Mouse (Mus musculus) ES-Bruce4 (cell line): ENCODE results near the gene Wars. TPM values are rescaled to one million over a fixed set of nuclear protein-coding genes. Genes with fewer than 3 reads are reported as not detected.

Source experiments
- H3K27ac ChIP-seq: 2 replicates; pipeline ENCODE4 v1.5.1; 2012; ENCODE audit warnings: low read length, inconsistent platforms; ENCODE audit not compliant: insufficient read depth
- H3K27me3 ChIP-seq: 2 replicates; pipeline ENCODE4 v1.6.1; 2012; ENCODE audit warnings: mild to moderate bottlenecking, low read length, inconsistent platforms; ENCODE audit not compliant: control insufficient read depth, poor library complexity, insufficient read depth, severe bottlenecking
- H3K36me3 ChIP-seq: 2 replicates; pipeline ENCODE4 v1.6.1; 2012; ENCODE audit warnings: inconsistent platforms, mild to moderate bottlenecking, low read length, moderate library complexity; ENCODE audit not compliant: control insufficient read depth, poor library complexity, insufficient read depth, severe bottlenecking
- H3K4me1 ChIP-seq: one replicate; pipeline ENCODE4 v1.8.1; 2011; ENCODE audit warnings: low read length; ENCODE audit not compliant: control insufficient read depth, insufficient read depth
- H3K4me3 ChIP-seq: 2 replicates; pipeline ENCODE4 v1.5.1; 2011; ENCODE audit warnings: low read depth, mild to moderate bottlenecking, low read length
- H3K9ac ChIP-seq: 2 replicates; pipeline ENCODE4 v1.6.1; 2012; ENCODE audit warnings: low read depth, mild to moderate bottlenecking, inconsistent platforms; ENCODE audit not compliant: poor library complexity, severe bottlenecking
- H3K9me3 ChIP-seq: replicated peaks from 2 replicates; pipeline ENCODE4 v1.6.1; 2012; ENCODE audit warnings: mild to moderate bottlenecking, low read length, inconsistent platforms; ENCODE audit not compliant: control insufficient read depth, poor library complexity, insufficient read depth, severe bottlenecking
- CTCF ChIP-seq: IDR thresholded peaks from one replicate; pipeline ENCODE4 v1.8.1; 2011; ENCODE audit warnings: low read depth, low read length
- EP300 ChIP-seq: IDR thresholded peaks from 2 replicates; pipeline ENCODE4 v1.6.1; 2011; ENCODE audit warnings: low read depth, low read length; ENCODE audit not compliant: insufficient read depth
- POLR2A ChIP-seq: IDR thresholded peaks from one replicate; pipeline ENCODE4 v1.8.1; 2011; ENCODE audit warnings: low read length; ENCODE audit not compliant: insufficient read depth
- polyA plus RNA-seq: library from polyadenylated mRNA; stranded (reverse); fragments of >200 nt; gene quantifications from 2 replicates; pipeline ENCODE4 v1.2.4, GENCODE M21; 2011; ENCODE audit warnings: low read depth; ENCODE audit not compliant: missing spikeins, insufficient read depth, insufficient read length

Wars gene
- polyA plus RNA-seq, 1 experiment = 68.0 TPM

- no peak for TF ChIP-seq POLR2A
- no peak for TF ChIP-seq CTCF
- no peak for TF ChIP-seq EP300
- H3K27ac ChIP-seq = 0 out of 2 replicates have a peak within 1 kb of the TSS, but pooled peaks have one; percentile 3
- H3K9ac ChIP-seq = peak within 1 kb of the TSS; percentile 81
Observed at GRCm38 (mm10) chr12:108892989-108893714, 822 bp downstream of the Wars start, which contains the start of gene Wdr25. Wdr25 (plus strand) TSS chr12:108893631.

GRCm38 (mm10) chr12:108888632-108889031 lies 5.3 kb downstream of the Wars start:
- Histone ChIP-seq H3K27ac (no peak overlapping the region), H3K9ac (no peak overlapping the region), H3K36me3 (peaks cover 32% of the 10 kb centered on the region), H3K4me1 (no peaks in the 10 kb centered on the region), H3K9me3 (no peaks in the 10 kb centered on the region), H3K4me3 (no peak overlapping the region), H3K27me3 (no peaks in the 10 kb centered on the region)
- no peak for TF ChIP-seq POLR2A
- no peak for TF ChIP-seq CTCF
- TF ChIP-seq EP300 = no peak

More at GRCm38 (mm10) chr12:108892989-108893714, 822 bp downstream of the Wars start, which contains the start of gene Wdr25:
- H3K4me3 ChIP-seq = peak within 1 kb of the TSS; percentile 100
- H3K36me3 ChIP-seq = peaks cover 3% of the 10 kb centered on the region
- H3K4me1 ChIP-seq = no peaks in the 10 kb centered on the region
- H3K27me3 ChIP-seq = no peaks in the 10 kb centered on the region
- no peaks in the 10 kb centered on the region for H3K9me3 ChIP-seq

- TF ChIP-seq EP300 = no peak
- no peak for TF ChIP-seq CTCF
- H3K4me1 ChIP-seq = no peaks in the 10 kb centered on the region
- no peak overlapping the region for H3K9ac ChIP-seq
- no peak overlapping the region for H3K27ac ChIP-seq
- H3K4me3 ChIP-seq = no peak overlapping the region
- no peaks in the 10 kb centered on the region for H3K9me3 ChIP-seq
- peaks cover 34% of the 10 kb centered on the region for H3K36me3 ChIP-seq
- H3K27me3 ChIP-seq = no peaks in the 10 kb centered on the region
Observed at GRCm38 (mm10) chr12:108887077-108887476, 6.9 kb downstream of the Wars start.

- H3K36me3 ChIP-seq = peaks cover 35% of the 10 kb centered on the region
- no peaks in the 10 kb centered on the region for H3K27me3 ChIP-seq
- H3K9me3 ChIP-seq = no peaks in the 10 kb centered on the region
- no peak overlapping the region for H3K27ac ChIP-seq
- no peaks in the 10 kb centered on the region for H3K4me1 ChIP-seq
- TF ChIP-seq EP300 (no peak), POLR2A (no peak), CTCF (no peak)
- no peak overlapping the region for H3K9ac ChIP-seq
- H3K4me3 ChIP-seq = no peak overlapping the region
Observed at GRCm38 (mm10) chr12:108885906-108886305, 8.1 kb downstream of the Wars start.

GRCm38 (mm10) chr12:108882776-108883175 lies 11.2 kb downstream of the Wars start:
- TF ChIP-seq EP300 (no peak), CTCF (no peak), POLR2A (no peak)
- H3K4me3 ChIP-seq = no peak overlapping the region
- H3K9me3 ChIP-seq = no peaks in the 10 kb centered on the region
- no peak overlapping the region for H3K27ac ChIP-seq
- H3K36me3 ChIP-seq = peaks cover 39% of the 10 kb centered on the region
- H3K9ac ChIP-seq = no peak overlapping the region
- no peaks in the 10 kb centered on the region for H3K27me3 ChIP-seq
- H3K4me1 ChIP-seq = no peaks in the 10 kb centered on the region

GRCm38 (mm10) chr12:108881192-108881591 lies 12.8 kb downstream of the Wars start:
- Histone ChIP-seq H3K27me3 (no peaks in the 10 kb centered on the region), H3K36me3 (peaks cover 31% of the 10 kb centered on the region)

More at GRCm38 (mm10) chr12:108881192-108881591, 12.8 kb downstream of the Wars start:
- TF ChIP-seq CTCF (no peak), EP300 (no peak), POLR2A (no peak)
- Histone ChIP-seq H3K9me3 (no peaks in the 10 kb centered on the region), H3K9ac (no peak overlapping the region), H3K4me1 (no peaks in the 10 kb centered on the region), H3K27ac (no peak overlapping the region), H3K4me3 (no peak overlapping the region)
